Mouse (Mus musculus) small intestine, adult 2 months (tissue): ENCODE measurements around the gene Strip1.

Source experiments
- CTCF ChIP-seq: fragments of 200-500 bp; IDR thresholded peaks from 2 replicates; pipeline ENCODE4 v1.5.1; 2012; ENCODE audit warnings: low read depth, mild to moderate bottlenecking, control low read depth, inconsistent platforms, low read length, moderate library complexity, mixed read lengths; ENCODE audit not compliant: insufficient replicate concordance, insufficient read length; ENCODE audit errors: extremely low read depth
- POLR2A ChIP-seq: fragments of 200-500 bp; IDR thresholded peaks from 2 replicates; pipeline ENCODE4 v1.6.1; 2012; ENCODE audit warnings: low read depth, mild to moderate bottlenecking, control low read depth, inconsistent platforms, low read length, moderate library complexity

- TF ChIP-seq CTCF (no peak), POLR2A (no peak)
These were observed 36.7 kb downstream of the Strip1 start, which contains the start of gene Alx3 for GRCm38 (mm10) chr3:107594662-107595263.
